Mouse (Mus musculus): ENCODE measurements around the gene Cenps. TPM values are rescaled to one million over a fixed set of nuclear protein-coding genes. Genes with fewer than 3 reads are reported as not detected.

The Cenps gene
- total and polyA plus RNA-seq, 3 experiments = 0.96 to 8.3 (median 7.4) TPM

- TF ChIP-seq CTCF (IDR thresholded peaks at IDR 0.05) = no peak
- no peak for TF ChIP-seq POLR2A (IDR thresholded peaks at IDR 0.05; ENCODE audit: insufficient read depth, low read depth, low read length)
- TF ChIP-seq EP300 (IDR thresholded peaks at IDR 0.05; ENCODE audit: insufficient read depth, low read depth, low read length) = no peak
- no peaks in the 10 kb centered on the region for H3K79me2 ChIP-seq (replicated peaks; ENCODE audit: control insufficient read depth, insufficient read depth, low read length)
- 64% methylated on average over 5 of the region's 5 CpGs for WGBS
- H3K27me3 ChIP-seq (ENCODE audit: control insufficient read depth, insufficient read depth, low read length) = no peaks in the 10 kb centered on the region
- DNase-seq = no peak
- intact Hi-C loops (cut with DNase I) = no loop called here
- no peak overlapping the region for H3K4me3 ChIP-seq
- H3K9ac ChIP-seq (ENCODE audit: low read depth, low read length) = no peak overlapping the region
- no peaks in the 10 kb centered on the region for H3K36me3 ChIP-seq (ENCODE audit: control insufficient read depth, insufficient read depth, low read length)
- no peak overlapping the region for H3K27ac ChIP-seq
- H3K4me1 ChIP-seq (ENCODE audit: control insufficient read depth, insufficient read depth, low read length) = peaks cover 3% of the 10 kb centered on the region
Observed at GRCm38 (mm10) chr4:149177046-149177445, 39.6 kb upstream of the Cenps start.

- no peak for TF ChIP-seq CTCF (IDR thresholded peaks at IDR 0.05)
- Histone ChIP-seq H3K9ac (ENCODE audit: low read depth, low read length) (no peak overlapping the region), H3K27ac (no peak overlapping the region), H3K79me2 (replicated peaks; ENCODE audit: control insufficient read depth, insufficient read depth, low read length) (no peaks in the 10 kb centered on the region), H3K4me1 (ENCODE audit: control insufficient read depth, insufficient read depth, low read length) (peaks cover 3% of the 10 kb centered on the region), H3K36me3 (ENCODE audit: control insufficient read depth, insufficient read depth, low read length) (no peaks in the 10 kb centered on the region), H3K4me3 (no peak overlapping the region), H3K27me3 (ENCODE audit: control insufficient read depth, insufficient read depth, low read length) (no peaks in the 10 kb centered on the region)
- 77% methylated on average over 6 of the region's 6 CpGs for WGBS
- no peak for DNase-seq
- intact Hi-C loops (cut with DNase I) = no loop called here
Observed at GRCm38 (mm10) chr4:149176645-149177044, 39.2 kb upstream of the Cenps start.

GRCm38 (mm10) chr4:149173661-149174060, 36.2 kb upstream of the Cenps start:
- intact Hi-C loops (cut with DNase I) = no loop called here
- H3K27ac ChIP-seq = no peak overlapping the region
- H3K4me3 ChIP-seq = no peak overlapping the region
- no peaks in the 10 kb centered on the region for H3K36me3 ChIP-seq (ENCODE audit: control insufficient read depth, insufficient read depth, low read length)
- no peaks in the 10 kb centered on the region for H3K79me2 ChIP-seq (replicated peaks; ENCODE audit: control insufficient read depth, insufficient read depth, low read length)
- no peak for DNase-seq
- no peak for TF ChIP-seq EP300 (IDR thresholded peaks at IDR 0.05; ENCODE audit: insufficient read depth, low read depth, low read length)
- TF ChIP-seq CTCF (IDR thresholded peaks at IDR 0.05) = no peak
- no peak for TF ChIP-seq POLR2A (IDR thresholded peaks at IDR 0.05; ENCODE audit: insufficient read depth, low read depth, low read length)
- no peaks in the 10 kb centered on the region for H3K27me3 ChIP-seq (ENCODE audit: control insufficient read depth, insufficient read depth, low read length)
- 62% methylated on average over 6 of the region's 6 CpGs for WGBS
- peaks cover 7% of the 10 kb centered on the region for H3K4me1 ChIP-seq (ENCODE audit: control insufficient read depth, insufficient read depth, low read length)
- H3K9ac ChIP-seq (ENCODE audit: low read depth, low read length) = no peak overlapping the region

GRCm38 (mm10) chr4:149172666-149173065, 35.2 kb upstream of the Cenps start:
- H3K9ac ChIP-seq (ENCODE audit: low read depth, low read length) = no peak overlapping the region
- peak overlapping the region; percentile 52 for H3K27ac ChIP-seq
- H3K79me2 ChIP-seq (replicated peaks; ENCODE audit: control insufficient read depth, insufficient read depth, low read length) = no peaks in the 10 kb centered on the region
- WGBS = 50% methylated on average over 2 of the region's 2 CpGs
- H3K36me3 ChIP-seq (ENCODE audit: control insufficient read depth, insufficient read depth, low read length) = no peaks in the 10 kb centered on the region
- TF ChIP-seq CTCF (IDR thresholded peaks at IDR 0.05) = no peak
- no peak for TF ChIP-seq POLR2A (IDR thresholded peaks at IDR 0.05; ENCODE audit: insufficient read depth, low read depth, low read length)
- TF ChIP-seq EP300 (IDR thresholded peaks at IDR 0.05; ENCODE audit: insufficient read depth, low read depth, low read length) = no peak
- H3K27me3 ChIP-seq (ENCODE audit: control insufficient read depth, insufficient read depth, low read length) = no peaks in the 10 kb centered on the region
- DNase-seq = peak; percentile 71 to 78
- H3K4me1 ChIP-seq (ENCODE audit: control insufficient read depth, insufficient read depth, low read length) = peaks cover 7% of the 10 kb centered on the region
- H3K4me3 ChIP-seq = no peak overlapping the region
- intact Hi-C loops (cut with DNase I) = no loop called here

GRCm38 (mm10) chr4:149172083-149172482, 34.7 kb upstream of the Cenps start:
- Histone ChIP-seq H3K36me3 (ENCODE audit: control insufficient read depth, insufficient read depth, low read length) (no peaks in the 10 kb centered on the region), H3K27ac (peak overlapping the region; percentile 52), H3K27me3 (ENCODE audit: control insufficient read depth, insufficient read depth, low read length) (no peaks in the 10 kb centered on the region), H3K4me1 (ENCODE audit: control insufficient read depth, insufficient read depth, low read length) (peaks cover 7% of the 10 kb centered on the region), H3K4me3 (no peak overlapping the region), H3K9ac (ENCODE audit: low read depth, low read length) (no peak overlapping the region), H3K79me2 (replicated peaks; ENCODE audit: control insufficient read depth, insufficient read depth, low read length) (no peaks in the 10 kb centered on the region)
- 88% methylated on average over 5 of the region's 5 CpGs for WGBS
- TF ChIP-seq CTCF (IDR thresholded peaks at IDR 0.05) (0 out of 2 replicates have a peak, but pooled peaks have one; percentile 10), EP300 (IDR thresholded peaks at IDR 0.05; ENCODE audit: insufficient read depth, low read depth, low read length) (no peak), POLR2A (IDR thresholded peaks at IDR 0.05; ENCODE audit: insufficient read depth, low read depth, low read length) (no peak)
- DNase-seq = peak; percentile 62 to 64
- intact Hi-C loops (cut with DNase I) = no loop called here

- 62% methylated on average over 5 of the region's 5 CpGs for WGBS
- H3K9ac ChIP-seq (ENCODE audit: low read depth, low read length) = no peak overlapping the region
Observed at GRCm38 (mm10) chr4:149171581-149171981, 34.2 kb upstream of the Cenps start.

More at GRCm38 (mm10) chr4:149171581-149171981, 34.2 kb upstream of the Cenps start:
- Histone ChIP-seq H3K4me1 (ENCODE audit: control insufficient read depth, insufficient read depth, low read length) (peaks cover 7% of the 10 kb centered on the region), H3K79me2 (replicated peaks; ENCODE audit: control insufficient read depth, insufficient read depth, low read length) (no peaks in the 10 kb centered on the region), H3K4me3 (no peak overlapping the region), H3K36me3 (ENCODE audit: control insufficient read depth, insufficient read depth, low read length) (no peaks in the 10 kb centered on the region), H3K27ac (peak overlapping the region; percentile 52), H3K27me3 (ENCODE audit: control insufficient read depth, insufficient read depth, low read length) (no peaks in the 10 kb centered on the region)
- intact Hi-C loops (cut with DNase I) = no loop called here
- peak in 1 of 2 experiments; percentile 55 for DNase-seq
- TF ChIP-seq EP300 (IDR thresholded peaks at IDR 0.05; ENCODE audit: insufficient read depth, low read depth, low read length) (no peak), CTCF (IDR thresholded peaks at IDR 0.05) (no peak), POLR2A (IDR thresholded peaks at IDR 0.05; ENCODE audit: insufficient read depth, low read depth, low read length) (no peak)
